Mouse (Mus musculus) Muller cell, postnatal 12 days (primary cell): Measurements from ENCODE around the gene Oat.

ENCODE experiments used
- DNase-seq: peaks from one replicate; pipeline ENCODE4 v3.0.0-alpha.2; 2015; ENCODE audit errors: inconsistent ontology term

The Oat gene

GRCm38 (mm10) chr7:132576116-132576650 lies at the start of gene Oat:
Gene Oat, minus strand, starts transcription at chr7:132576398.
- peak; percentile 99 for DNase-seq

GRCm38 (mm10) chr7:132624161-132624560 lies 48.0 kb upstream of the Oat start:
- DNase-seq = no peak

DNA sequence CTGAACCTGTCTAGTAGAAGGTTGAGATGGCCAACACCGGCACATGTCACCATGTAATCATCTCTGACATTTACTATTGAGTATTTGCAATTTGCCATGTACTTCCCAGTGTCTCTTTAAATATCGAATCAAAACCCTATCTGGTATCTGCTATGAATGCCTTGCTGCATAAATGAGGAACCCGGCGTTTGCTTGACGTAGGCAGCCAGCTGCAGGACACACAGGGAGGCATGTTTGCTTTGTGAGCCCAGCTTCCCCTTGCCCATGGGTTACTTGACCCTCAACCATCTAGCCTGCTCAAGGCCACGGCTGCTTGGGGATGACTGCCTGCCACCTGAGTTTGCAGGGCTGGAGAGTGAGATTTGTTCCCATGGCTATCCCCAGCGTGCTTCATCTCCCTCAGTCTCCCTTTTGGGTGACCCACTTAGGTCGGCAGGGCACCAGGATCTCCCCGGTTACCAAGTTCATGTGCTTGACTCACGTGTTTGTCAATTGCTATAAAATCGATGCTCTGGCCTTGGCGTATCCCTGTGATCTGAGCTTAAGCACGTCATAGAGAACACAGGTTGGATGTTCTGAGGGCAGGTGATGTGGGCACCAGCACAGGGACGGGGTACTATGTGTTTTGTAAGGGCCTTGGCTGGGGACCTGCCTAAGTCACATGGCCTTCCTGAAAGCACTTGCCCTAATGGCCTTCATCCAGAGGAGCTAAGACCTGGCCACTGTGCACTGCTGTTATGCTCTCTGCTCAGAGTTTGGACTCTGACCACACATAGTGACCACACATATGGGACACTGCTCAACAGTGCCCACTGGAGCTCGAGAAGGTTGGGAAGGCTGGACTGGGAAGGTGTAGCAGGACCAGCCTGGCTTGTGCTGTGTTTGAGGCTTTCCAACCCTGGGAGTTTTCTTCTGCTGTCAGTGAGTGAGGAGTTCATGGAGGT lies 44.0 kb upstream of the Oat start:
- DNase-seq = no peak

DNA sequence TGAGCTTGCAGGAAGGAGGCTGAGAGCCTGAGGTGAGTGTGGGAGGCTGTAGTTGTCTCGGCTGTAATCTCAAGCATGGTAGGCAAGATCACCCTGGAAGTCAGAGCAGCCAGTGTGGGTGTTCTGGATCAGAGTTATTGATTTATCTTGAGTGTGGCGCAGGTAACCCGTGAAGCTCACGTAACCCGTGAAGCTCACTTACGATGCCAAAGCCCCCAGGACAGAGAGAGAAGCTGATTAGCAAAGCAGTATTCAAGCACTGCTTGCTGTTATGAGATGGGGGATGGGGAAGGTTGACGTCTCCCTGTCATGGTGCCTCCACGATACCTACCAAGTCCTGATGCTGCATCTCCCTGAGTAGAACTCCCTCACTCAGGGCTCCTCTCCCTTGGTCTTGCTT lies 43.4 kb upstream of the Oat start:
- DNase-seq = no peak

GRCm38 (mm10) chr7:132617021-132617564 lies 40.9 kb upstream of the Oat start:
- no peak for DNase-seq

- DNase-seq = no peak
These were observed 40.2 kb upstream of the Oat start for GRCm38 (mm10) chr7:132616391-132616790.

DNA sequence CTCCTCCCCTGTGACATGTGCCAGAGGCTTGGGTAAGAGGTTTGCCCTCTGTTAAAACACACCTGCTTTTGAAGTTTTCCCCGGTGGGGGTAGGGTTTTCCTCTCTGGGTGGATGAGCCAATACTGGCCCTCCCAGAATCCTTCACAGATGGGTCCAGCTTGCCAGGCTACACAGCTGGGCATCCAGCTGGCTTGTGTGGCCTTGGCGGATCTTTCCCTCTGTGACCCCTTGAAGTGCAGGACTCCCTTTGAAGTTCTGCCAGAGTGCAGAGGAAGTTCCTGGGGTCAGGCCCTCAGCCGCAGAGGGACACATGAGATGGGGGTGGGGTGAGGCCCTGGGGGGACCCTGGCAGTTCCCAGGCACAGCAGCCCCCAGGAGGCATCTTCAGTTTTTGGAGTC lies 39.1 kb upstream of the Oat start:
- no peak for DNase-seq

- DNase-seq = no peak
These were observed 35.3 kb upstream of the Oat start for GRCm38 (mm10) chr7:132611530-132611929.

DNA sequence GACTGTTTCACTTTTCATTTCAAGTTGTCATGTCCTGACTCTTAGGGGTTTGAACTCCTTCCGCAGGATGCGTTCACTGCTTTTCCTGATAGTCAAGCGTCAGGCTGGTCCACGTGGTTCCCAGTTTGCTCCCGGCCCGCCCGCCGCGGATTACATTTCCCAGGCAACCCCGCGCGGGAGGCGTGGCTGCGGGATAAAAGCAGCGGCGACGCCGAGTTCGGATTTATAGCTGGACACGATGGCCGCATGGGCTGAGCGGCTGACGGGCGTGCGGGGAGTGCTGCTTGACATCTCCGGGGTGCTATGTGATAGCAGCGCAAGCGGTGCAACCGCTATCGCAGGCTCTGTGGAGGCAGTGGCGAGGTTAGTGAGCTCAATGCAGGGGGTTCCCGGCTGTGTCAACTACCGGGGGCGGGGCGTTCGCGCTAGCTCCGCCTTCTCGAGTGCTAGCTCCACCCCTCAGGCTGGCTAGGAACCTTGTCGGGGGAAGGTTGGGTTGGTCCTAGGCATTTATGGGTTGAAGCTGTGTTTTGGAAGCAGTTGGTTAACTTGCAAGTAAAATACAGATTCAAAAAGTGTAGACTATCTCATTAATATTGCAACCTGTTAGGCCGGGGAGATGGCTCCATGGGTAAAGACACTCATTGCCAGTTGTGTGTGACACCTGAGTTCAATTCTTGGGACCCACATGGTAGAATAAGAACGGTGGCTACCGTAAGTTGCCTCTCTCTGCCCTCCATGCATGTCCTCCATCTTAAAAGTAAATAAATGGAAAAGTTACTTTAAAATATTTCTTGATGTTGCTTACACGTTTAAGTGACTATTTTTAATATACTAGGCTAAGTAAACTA lies 34.5 kb upstream of the Oat start, which contains the start of gene Lhpp:
Gene Lhpp, plus strand, starts transcription at position 171 of the 851 bp plus-strand sequence.
- DNase-seq = peak; percentile 80

GRCm38 (mm10) chr7:132608316-132609020 lies 32.3 kb upstream of the Oat start:
- no peak for DNase-seq

- no peak for DNase-seq
These were observed 29.5 kb upstream of the Oat start for GRCm38 (mm10) chr7:132605689-132606088.

DNA sequence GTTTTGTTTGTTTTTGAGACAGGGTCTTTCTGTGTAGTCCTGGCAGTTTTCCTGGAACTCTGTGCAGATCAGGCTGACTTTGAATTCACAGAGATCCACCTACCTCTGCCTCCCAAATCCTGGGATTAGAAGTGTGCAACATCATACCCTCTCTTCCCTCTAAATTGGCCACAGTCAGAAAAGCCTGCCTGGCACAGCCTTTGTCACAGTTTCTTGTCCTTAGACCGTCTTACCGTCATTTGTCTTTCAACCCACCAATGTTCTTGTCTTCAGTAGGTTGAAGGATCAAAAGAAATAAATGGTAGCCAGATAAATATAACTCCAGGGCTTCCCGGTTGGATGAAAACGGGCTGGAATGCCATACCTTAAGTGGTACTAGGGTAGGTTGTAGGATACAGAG lies 28.5 kb upstream of the Oat start:
- no peak for DNase-seq

DNA sequence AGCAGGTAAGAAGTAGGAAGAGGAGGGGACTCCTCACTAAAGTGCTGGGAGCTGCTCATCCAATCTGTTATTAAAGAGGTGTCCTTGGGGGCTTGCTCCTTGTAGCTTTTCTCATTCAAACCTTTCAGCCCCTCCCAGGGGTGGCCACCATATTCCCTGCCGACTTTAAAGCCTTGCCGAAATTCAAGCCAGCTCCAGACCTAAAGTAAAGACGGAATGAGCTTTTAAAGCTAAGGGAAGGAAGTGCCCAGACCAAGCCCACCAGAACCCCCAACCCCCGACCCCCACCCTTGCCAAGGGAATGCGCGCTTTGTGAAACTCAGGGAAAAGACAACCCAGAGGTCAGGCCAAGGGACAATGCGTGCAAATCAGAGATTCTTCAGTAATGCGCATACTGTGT lies 24.7 kb upstream of the Oat start:
- no peak for DNase-seq

DNA sequence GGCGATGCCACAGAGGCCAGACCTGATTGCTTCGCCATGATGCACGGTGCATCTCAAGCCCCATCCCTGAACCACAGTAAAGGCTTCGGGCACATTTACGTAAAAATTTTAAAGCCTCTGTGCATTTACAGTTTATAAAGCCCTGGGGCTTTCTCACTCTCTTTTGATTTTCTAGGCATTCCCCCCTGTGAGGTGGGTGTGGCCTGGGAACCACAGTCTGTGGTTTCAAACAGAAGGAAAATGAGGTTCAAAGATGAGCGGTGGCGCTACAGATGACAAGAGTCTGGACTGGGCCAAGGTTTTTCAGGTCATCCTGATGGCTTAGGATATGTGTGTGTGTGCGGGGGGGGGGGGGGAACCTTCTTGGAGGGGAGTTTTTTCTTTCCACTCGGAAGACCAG lies 23.8 kb upstream of the Oat start:
- peak; percentile 15 for DNase-seq

GRCm38 (mm10) chr7:132599071-132599975 lies 23.1 kb upstream of the Oat start, which contains the start of gene Nkx1-2:
Gene Nkx1-2, minus strand, starts transcription at chr7:132599637.
- DNase-seq = peak; percentile 24

- DNase-seq = peak; percentile 36
These were observed 21.2 kb upstream of the Oat start for GRCm38 (mm10) chr7:132597251-132598041.

DNA sequence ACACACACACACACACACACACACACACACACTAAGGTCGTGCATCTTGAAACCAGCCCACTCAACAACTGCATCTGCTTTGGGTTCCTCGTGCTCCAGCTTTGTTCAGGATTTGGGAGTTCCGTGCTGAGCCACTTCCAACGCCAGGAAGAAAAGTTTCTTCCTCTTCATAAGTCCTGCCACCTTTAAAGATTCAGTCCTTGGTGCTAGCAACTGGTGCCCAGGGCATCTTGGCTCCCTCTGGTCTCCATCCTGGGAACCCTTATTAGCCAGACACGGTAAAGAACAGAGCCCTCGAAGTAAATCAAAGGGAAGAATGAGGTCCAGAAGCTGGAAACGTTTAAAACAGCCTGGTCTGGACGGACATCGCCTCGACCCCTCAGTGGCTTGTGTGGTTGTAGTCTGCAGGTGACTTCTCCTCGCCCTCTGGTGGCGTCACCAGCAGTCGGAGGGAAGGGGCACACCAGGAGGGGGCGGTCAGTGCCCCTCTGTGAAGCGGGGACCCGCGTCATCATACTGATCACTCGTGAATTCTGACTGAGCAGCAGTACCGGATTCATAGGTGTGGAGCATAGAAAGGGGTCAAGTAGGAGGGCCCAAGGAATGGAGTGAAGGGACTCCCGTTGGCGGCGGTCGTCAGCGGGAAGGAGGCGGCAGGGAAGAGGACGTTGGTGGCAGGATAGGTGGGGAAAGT lies 20.5 kb upstream of the Oat start:
- DNase-seq = no peak

DNA sequence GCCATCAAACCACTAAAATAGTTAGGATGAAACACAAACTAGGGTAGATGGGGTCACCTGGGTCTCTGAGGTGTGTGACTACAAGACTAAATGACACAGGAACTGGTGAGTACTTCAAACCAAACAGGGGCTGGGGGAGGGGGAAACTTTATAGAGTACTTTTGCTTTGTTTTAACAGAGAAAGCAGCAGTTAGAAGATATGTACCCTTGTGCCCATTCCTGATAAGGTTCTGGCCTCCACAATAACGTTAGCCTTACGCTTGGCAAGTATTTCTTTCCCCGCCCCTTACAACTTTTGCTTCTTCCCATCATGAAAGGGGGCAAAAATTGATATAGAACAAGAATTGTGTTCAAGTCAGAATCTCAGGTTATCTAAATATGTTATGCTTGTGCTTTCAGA lies 19.6 kb upstream of the Oat start:
- no peak for DNase-seq

DNA sequence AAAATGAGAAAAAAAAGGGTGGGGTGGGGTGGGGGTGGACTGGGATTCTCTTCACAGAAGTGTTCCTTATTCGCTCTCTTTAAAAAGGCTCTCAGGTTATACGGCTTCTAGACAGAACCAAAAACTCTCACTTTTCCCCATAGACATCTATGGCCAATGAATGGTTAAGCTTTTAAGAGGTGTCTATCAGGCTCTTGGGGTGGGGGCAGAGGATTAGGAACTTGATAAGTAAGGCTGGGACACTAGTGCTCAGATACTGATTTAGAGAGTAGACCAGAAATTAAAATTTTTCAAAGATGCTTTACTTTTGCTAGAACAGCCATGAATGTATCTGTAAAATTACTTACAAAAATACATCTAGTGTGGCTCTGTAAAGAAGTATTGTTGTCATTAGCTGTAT lies 18.1 kb upstream of the Oat start:
- DNase-seq = no peak
